Mouse (Mus musculus): Measurements from ENCODE around the gene Rhbdf2. TPM values are rescaled to one million over a fixed set of nuclear protein-coding genes. Genes with fewer than 3 reads are reported as not detected.
"Not testable (repeated sequence)": the region's sequence is repeated elsewhere in the genome, so short reads cannot be mapped to it uniquely, and the experiment has no call there.

Gene Rhbdf2
- polyA plus RNA-seq, 1 experiment, result 4.4 TPM

DNA sequence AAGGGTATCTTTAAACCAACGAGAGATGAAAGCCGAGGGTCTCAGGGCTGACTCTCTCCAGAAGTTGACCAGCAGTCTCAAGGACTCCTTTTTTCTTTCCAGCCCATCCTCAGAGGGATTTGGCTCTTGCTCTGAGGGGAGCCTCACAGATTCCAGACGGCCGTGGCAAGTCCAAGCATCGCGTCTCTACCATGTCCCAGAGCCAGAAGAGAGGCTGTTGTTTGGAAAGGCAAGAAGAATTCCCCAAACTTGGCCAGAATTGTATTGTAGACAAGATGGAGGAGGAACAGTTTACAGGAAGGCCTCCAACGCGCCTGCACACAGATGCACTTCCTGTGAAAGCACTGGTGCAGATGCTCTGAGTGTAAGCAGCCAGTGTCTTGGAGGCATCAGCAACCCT is 41.1 kb upstream of the Rhbdf2 start:
- Histone ChIP-seq H3K4me1 (ENCODE audit: control insufficient read depth, insufficient read depth, insufficient read length, low read length) (no peaks in the 10 kb centered on the region; the same call in 1 of the 2 replicates), H3K27ac (replicated peaks; ENCODE audit: low read depth, low read length) (no peak overlapping the region), H3K4me3 (ENCODE audit: insufficient read depth, low read depth, low read length) (no peak overlapping the region)

DNA sequence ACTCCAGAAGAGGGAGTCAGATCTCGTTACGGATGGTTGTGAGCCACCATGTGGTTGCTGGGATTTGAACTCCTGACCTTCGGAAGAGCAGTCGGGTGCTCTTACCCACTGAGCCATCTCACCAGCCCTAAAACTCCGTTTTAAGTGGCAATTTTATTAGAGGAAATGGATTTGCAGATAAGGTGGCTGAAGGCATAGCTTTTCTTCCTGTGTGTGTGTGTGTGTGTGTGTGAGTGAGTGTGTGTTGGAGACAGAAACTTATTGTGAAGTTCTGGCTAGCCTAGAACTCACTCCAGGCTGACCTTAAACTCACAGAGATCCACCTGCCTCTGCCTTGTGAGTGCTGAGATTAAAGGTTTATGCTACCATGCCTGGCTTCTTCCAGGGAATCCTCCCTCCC is 40.2 kb upstream of the Rhbdf2 start:
- H3K4me3 ChIP-seq (ENCODE audit: insufficient read depth, low read depth, low read length); H3K4me1 ChIP-seq (ENCODE audit: control insufficient read depth, insufficient read depth, insufficient read length, low read length); H3K27ac ChIP-seq (replicated peaks; ENCODE audit: low read depth, low read length): not testable (repeated sequence)

DNA sequence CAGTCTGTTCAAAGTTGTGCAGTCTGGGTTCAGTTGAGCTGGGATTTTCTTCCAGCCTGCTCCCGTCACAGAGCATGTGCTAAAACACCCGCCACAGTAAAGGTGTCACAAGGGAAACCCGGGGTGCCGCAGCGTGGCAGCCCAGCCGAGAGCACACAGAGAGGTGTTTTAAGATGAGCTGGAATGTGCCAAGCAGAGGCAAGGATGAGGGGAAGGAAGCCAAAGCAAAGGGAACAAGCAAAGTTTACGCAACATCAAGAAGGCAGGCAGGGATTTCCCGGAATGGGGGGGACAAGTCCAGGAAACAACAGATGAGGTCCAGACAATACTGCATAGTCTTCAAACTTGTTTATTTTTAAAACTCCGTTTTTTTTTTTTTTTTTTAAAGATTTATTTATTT is 39.7 kb upstream of the Rhbdf2 start:
- Histone ChIP-seq H3K4me3 (ENCODE audit: insufficient read depth, low read depth, low read length) (no peak overlapping the region), H3K4me1 (ENCODE audit: control insufficient read depth, insufficient read depth, insufficient read length, low read length) (no peaks in the 10 kb centered on the region), H3K27ac (replicated peaks; ENCODE audit: low read depth, low read length) (peak overlapping the region; percentile 18; the same call in 1 of the 2 replicates)

DNA sequence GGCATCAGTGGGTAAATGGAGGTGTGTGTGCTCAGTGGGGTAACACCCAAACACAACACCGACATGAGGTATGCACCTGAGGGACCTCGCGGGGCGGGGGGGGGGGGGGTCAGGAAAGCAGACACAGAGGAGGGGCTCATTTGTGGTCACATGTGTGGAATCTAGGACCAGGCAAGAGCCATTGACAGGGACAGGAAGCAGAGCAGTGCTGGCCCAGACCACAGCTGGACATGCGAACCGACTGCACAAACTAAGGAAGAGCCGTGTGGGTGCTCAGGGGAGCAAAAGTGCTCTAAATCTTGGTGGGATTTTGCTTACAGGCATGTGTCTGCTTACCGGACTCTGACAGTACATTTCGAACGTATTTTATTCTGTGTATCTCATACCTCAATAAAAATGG is 38.5 kb upstream of the Rhbdf2 start:
- H3K4me1 ChIP-seq (ENCODE audit: control insufficient read depth, insufficient read depth, insufficient read length, low read length), result no peaks in the 10 kb centered on the region
- H3K27ac ChIP-seq (replicated peaks; ENCODE audit: low read depth, low read length), result no peak overlapping the region
- H3K4me3 ChIP-seq (ENCODE audit: insufficient read depth, low read depth, low read length), result no peak overlapping the region

DNA sequence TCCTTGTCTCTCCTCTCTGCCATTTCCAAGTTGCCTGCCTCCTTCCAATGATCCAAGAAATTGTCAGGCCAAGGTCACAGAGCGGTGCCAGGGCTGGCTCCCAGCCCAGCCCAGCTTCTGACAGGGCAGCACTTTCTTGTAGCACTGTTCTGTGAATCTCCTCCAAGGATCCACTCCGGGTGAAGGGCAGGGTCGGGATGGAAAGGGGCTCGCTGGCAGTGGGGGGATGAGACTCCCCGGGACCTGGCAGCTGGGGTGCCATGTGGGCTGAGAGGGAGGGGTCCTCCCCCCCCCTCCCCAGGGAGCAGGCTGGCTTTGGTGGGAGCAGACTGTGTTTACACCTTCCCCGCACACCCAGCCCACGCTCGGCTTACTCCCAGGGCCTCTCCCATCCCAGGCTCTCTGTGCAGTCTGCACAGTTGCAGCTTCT is 35.1 kb upstream of the Rhbdf2 start:
- Histone ChIP-seq H3K4me1 (ENCODE audit: control insufficient read depth, insufficient read depth, insufficient read length, low read length) (no peaks in the 10 kb centered on the region; the same call in 1 of the 2 replicates), H3K4me3 (ENCODE audit: insufficient read depth, low read depth, low read length) (no peak overlapping the region), H3K27ac (replicated peaks; ENCODE audit: low read depth, low read length) (no peak overlapping the region)

DNA sequence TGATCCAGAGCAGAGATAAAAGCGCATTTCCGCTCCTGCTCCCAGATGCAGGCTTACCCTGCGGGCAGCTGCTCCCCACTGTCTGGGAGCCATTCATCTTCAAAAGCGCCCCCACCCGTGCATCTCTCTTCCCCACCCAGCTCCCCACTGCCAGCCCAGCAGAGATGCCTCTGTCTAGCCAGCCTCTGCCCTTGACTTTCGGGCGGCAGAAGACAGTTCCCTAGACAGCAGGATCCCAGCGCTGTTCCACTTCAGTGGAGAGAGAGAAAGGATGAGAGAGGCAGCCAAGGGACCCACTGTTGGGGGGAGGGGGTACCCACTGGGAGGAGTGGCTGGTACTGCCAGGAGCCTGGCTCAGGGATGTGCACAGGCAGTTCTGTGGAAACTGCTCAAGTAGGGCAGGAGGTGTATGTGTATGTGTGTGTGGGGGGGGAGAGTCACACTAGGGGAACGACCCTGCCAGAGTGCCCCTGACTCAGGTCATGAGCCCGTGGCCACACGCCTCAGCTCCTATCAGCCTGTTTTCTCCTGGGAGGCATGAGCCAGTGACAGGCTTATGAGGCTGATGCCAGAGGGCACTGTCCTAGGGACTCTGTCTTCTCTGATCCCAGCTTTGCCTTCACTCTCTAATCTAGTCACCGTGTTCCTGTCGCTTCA is 34.6 kb upstream of the Rhbdf2 start:
- no peaks in the 10 kb centered on the region; the same call in 1 of the 2 replicates for H3K4me1 ChIP-seq (ENCODE audit: control insufficient read depth, insufficient read depth, insufficient read length, low read length)
- H3K27ac ChIP-seq (replicated peaks; ENCODE audit: low read depth, low read length), result no peak overlapping the region
- H3K4me3 ChIP-seq (ENCODE audit: insufficient read depth, low read depth, low read length), result no peak overlapping the region

DNA sequence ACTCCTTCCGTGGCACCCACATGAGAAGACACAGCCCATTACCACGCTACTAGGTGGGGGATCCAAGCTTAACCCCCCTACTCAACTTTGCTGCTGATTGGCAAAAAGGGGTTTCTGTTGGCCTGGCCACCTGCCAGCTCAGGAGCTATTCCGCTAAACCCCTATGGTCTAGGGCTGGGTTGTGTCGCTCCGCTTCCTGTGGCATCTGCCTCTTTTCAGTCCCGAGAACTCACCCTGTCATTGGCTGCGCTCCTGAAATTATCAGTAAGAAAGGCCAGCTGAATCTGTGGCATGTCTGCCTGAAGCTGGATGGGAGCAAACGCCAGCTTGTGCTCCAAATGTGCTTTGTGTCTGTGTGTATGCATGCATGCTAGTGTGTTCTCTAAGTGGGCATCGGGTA is 33.4 kb upstream of the Rhbdf2 start:
- no peak overlapping the region for H3K27ac ChIP-seq (replicated peaks; ENCODE audit: low read depth, low read length)
- H3K4me3 ChIP-seq (ENCODE audit: insufficient read depth, low read depth, low read length), result no peak overlapping the region
- no peaks in the 10 kb centered on the region; the same call in 1 of the 2 replicates for H3K4me1 ChIP-seq (ENCODE audit: control insufficient read depth, insufficient read depth, insufficient read length, low read length)

DNA sequence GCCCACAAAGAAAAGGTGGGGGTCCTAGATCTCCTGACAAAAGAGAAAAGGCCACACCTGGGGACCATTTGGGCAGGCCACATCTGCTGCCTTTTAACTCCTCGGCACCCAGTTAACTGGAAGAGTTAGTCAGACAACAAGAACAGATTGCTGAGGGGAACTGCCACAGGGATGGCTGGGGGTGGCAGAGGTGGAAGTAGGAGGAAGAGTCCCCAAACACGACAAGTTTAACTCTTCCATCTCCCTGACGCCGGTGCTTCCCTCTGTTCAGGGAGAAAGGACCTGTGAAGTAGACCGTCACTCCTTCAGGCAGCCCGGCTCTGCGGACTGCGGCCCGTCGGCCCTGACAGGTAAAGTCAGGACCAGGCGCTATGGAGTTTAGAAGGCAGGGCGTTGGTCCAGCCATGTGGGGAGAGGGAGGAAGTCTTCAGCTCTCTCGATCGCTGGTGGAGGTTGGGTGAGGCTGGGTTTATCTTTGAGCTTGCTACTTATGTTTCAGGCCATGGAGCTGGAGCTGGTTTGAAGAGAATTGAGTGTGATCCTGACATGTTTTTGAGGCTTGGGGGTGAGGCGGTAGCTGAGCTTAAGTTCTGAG is 32.3 kb upstream of the Rhbdf2 start:
- no peak overlapping the region for H3K4me3 ChIP-seq (ENCODE audit: insufficient read depth, low read depth, low read length)
- H3K4me1 ChIP-seq (ENCODE audit: control insufficient read depth, insufficient read depth, insufficient read length, low read length), result no peaks in the 10 kb centered on the region; the same call in 1 of the 2 replicates
- no peak overlapping the region for H3K27ac ChIP-seq (replicated peaks; ENCODE audit: low read depth, low read length)

DNA sequence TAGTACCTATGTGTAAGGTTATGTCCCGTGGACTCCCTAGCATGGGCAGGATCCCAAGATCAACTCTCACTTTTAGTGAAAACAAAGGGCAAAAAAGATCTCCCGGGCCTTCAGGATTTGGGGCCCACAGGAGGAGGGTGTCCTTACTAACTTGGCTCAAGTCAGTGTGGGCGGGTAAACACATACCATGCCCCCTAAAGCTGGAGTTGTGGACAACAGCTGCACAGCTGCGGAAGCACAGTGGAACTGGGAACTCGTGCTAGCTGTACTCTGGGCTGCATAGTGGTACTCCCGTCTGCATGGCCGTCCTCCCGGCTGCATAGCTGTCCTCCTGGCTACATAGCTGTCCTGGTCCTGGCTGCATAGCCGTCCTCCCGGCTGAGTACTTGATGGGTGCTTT is 31.4 kb upstream of the Rhbdf2 start:
- H3K4me3 ChIP-seq (ENCODE audit: insufficient read depth, low read depth, low read length), result no peak overlapping the region
- no peaks in the 10 kb centered on the region; the same call in 1 of the 2 replicates for H3K4me1 ChIP-seq (ENCODE audit: control insufficient read depth, insufficient read depth, insufficient read length, low read length)
- peak overlapping the region; percentile 58 for H3K27ac ChIP-seq (replicated peaks; ENCODE audit: low read depth, low read length)

DNA sequence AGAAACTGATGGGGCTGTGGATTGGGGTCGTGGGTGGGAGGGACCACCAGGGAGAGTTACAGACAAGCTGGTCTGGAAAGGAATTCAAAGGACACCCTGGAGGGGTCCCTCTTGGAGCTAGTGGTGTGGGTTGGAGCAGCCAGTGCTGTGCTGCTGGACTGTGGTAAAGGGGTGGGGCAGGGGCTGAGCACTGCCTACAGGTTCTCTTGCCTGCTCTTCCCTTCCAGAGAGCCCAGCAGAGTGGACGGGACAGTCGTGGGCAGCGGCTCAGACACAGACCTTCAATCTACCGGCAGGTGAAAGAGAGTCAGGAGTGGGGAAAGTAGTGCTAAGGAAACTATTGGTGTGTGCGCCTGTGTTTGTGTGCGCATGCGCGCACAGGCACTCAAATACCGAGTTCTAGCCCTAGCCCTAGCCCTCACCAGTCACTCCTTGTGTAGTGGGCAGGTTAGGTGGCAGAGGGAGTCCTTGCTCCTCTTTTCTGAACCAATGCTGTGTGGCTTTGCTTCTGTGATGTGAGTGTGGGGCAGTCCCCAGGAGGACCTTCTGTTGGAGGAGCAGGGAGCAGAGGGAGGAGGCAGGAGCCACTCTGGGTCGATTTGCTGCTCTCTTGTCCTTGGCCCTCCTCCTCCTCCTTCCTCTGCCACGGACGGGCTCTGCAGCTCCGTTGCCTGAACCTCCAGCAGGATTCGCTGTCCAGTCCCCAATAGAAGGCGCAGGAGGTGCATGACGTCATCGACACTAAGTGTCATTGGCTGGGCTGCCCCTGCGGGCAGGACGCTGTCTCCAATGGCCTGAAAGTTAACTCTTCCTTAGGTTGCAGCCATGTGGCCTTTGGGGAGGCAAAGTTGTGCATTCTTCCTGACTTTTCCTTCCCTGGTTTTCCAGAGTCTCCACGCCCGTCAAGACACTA is 30.7 kb upstream of the Rhbdf2 start:
- Histone ChIP-seq H3K4me3 (ENCODE audit: insufficient read depth, low read depth, low read length) (peak overlapping the region; percentile 62), H3K4me1 (ENCODE audit: control insufficient read depth, insufficient read depth, insufficient read length, low read length) (no peaks in the 10 kb centered on the region; the same call in 1 of the 2 replicates), H3K27ac (replicated peaks; ENCODE audit: low read depth, low read length) (peak overlapping the region; percentile 88)

DNA sequence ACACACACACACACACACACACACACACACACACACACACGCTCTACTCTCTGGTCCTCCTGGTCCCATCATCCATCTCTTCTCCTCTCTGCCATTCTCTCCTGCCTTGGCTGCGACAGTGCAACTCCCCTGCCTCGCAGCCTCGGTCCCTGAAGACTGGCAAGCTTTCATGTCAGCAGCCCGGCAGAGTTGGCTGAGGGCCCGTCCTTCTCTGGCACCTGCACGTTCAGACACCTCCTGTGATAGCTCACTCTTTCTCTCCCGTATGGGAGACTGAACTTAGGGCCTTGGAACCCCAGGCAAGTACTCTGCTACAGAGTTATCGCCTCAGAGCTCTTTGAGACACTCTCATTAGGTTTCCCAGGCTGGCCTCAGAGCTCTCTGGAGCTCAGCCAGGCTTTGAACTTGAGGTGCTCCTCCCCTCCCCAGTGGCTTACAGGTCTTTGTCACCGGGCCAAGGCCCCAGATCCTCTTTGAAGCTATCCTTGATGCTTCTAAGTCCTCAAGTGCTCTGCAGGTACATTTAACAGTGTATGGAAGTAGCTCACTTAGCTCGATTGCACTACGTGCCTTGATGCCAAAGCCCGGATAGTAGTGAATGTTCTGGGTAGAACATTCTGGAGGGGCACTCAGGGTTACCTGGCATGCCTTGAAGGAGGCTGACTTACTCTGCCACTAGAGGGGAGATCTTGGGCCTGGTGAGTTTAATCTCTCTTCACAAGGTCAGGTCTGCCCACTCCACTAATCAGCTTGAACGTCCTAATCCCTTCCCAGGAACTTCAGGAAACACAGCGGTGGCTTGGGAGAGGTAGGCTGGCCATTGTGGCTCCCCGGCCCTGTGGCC is 29.8 kb upstream of the Rhbdf2 start:
- Histone ChIP-seq H3K4me1 (ENCODE audit: control insufficient read depth, insufficient read depth, insufficient read length, low read length) (no peaks in the 10 kb centered on the region; the same call in 1 of the 2 replicates), H3K27ac (replicated peaks; ENCODE audit: low read depth, low read length) (no peak overlapping the region)

DNA sequence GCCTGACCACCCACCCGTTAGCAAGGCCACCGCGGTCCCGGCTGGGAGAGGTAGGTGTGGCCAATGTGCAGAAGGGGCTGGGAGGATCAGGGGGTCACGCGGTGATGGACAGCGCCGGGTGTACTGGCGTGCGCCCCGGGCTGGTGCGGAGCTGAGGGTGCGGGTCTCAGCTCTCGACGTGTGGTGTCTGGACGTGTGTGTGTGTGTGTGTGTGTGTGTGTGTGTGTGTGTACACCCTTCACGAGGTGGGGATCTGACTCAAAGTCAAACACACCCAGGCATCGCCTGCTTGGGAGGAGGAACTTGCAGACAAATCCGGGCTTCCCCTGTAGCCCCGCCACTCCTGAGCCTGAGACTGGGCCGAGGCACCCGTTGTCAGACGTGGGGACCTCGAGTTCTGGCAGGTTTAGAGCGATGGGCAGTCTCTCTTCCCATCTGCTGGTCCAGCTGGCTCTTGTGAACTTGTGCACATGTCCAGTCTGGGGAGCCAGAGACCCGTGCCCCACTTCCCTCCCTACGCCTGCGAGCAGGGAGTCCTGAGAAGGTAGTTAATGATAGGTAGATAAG is 27.5 kb upstream of the Rhbdf2 start, which contains the start of gene Cygb:
TSS of gene Cygb (minus strand) at position 59 of the 567 bp plus-strand sequence.
- Histone ChIP-seq H3K4me3 (ENCODE audit: insufficient read depth, low read depth, low read length) (peak within 1 kb of the TSS; percentile 66), H3K27ac (replicated peaks; ENCODE audit: low read depth, low read length) (peak within 1 kb of the TSS; percentile 49), H3K4me1 (ENCODE audit: control insufficient read depth, insufficient read depth, insufficient read length, low read length) (no peaks in the 10 kb centered on the region; the same call in 1 of the 2 replicates)

More for the DNA sequence above, 29.8 kb upstream of the Rhbdf2 start:
- H3K4me3 ChIP-seq (ENCODE audit: insufficient read depth, low read depth, low read length), result no peak overlapping the region

DNA sequence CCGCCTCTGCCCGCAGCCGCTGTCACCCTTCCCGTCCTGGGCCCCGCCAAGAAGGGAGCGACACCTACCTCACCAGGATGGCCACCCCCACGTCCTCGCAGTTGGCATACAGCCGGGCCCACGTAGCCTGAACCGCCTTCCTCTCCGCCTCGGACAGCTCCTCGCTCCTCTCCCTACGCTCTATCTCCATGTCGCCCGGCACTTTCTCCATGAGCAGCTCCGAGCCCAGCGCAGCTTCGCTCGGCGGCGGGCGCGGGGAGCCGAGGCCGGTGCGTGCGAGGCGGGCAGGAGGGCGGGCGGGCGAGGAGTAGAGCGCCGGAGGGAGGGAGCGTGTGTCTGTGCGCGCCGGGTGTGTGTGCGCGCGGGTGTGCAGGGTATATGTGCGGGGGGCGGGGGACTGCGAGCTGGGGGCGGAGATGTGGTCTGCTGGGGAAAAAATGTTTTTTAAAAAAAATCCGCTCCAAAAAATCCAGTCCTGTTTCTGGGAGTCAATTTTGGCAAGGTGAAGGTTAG is 26.9 kb upstream of the Rhbdf2 start:
- Histone ChIP-seq H3K27ac (replicated peaks; ENCODE audit: low read depth, low read length) (peak overlapping the region; percentile 49), H3K4me3 (ENCODE audit: insufficient read depth, low read depth, low read length) (peak overlapping the region; percentile 66), H3K4me1 (ENCODE audit: control insufficient read depth, insufficient read depth, insufficient read length, low read length) (no peaks in the 10 kb centered on the region; the same call in 1 of the 2 replicates)

DNA sequence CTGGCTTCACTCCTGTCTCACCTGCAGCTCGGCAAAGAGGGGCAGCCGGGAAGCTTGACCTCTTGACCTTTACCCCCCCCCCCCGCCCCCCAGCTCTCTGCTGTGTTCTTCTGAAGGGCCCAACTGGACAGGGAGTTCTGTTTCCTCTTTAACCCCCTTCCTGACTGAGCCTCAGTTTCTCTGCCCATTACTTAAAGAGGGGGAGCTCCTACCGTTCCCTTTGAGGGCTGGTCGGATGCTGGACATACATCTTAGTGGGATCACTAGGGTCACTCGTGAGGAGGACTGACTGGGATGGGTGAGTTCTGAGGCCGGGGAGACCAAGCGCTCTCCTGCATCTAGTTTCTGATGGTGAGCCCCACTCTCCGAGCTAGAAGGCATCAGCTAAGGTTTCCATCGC is 26.4 kb upstream of the Rhbdf2 start, which contains the start of gene Prcd:
TSS of gene Prcd (plus strand) at position 301 of the 400 bp plus-strand sequence.
- H3K4me1 ChIP-seq (ENCODE audit: control insufficient read depth, insufficient read depth, insufficient read length, low read length), result no peaks in the 10 kb centered on the region; the same call in 1 of the 2 replicates
- peak within 1 kb of the TSS; percentile 66 for H3K4me3 ChIP-seq (ENCODE audit: insufficient read depth, low read depth, low read length)
- H3K27ac ChIP-seq (replicated peaks; ENCODE audit: low read depth, low read length), result peak within 1 kb of the TSS; percentile 49

Data from brown adipose tissue, adult 24 weeks (tissue).